Mouse (Mus musculus) hindbrain, embryonic 15.5 days (tissue): ENCODE measurements around the gene A930017K11Rik. TPM values are rescaled to one million over a fixed set of nuclear protein-coding genes. Genes with fewer than 3 reads are reported as not detected.
A peak's percentile ranks its signal among the peaks of the same experiment; 100 is the strongest.

Source experiments
- ATAC-seq: fragments of 200-750 bp; cut with Nextera tagmentation; 2 replicates; pipeline ENCODE4 v1.8.0; 2017; ENCODE audit warnings: low read depth, moderate number of reproducible peaks, moderate TSS enrichment; ENCODE audit not compliant: low FRiP score
- H3K27ac ChIP-seq: fragments of 300-500 bp; sonication (generic); replicated peaks from 2 replicates; pipeline ENCODE4 v1.5.1; 2015; ENCODE audit warnings: mild to moderate bottlenecking, inconsistent platforms
- H3K27me3 ChIP-seq: fragments of 300-500 bp; sonication (generic); 2 replicates; pipeline ENCODE4 v1.6.1; 2015; ENCODE audit warnings: control low read depth, inconsistent platforms
- H3K36me3 ChIP-seq: fragments of 300-500 bp; sonication (generic); 2 replicates; pipeline ENCODE4 v1.6.1; 2015; ENCODE audit warnings: control low read depth, inconsistent platforms
- H3K4me1 ChIP-seq: fragments of 300-500 bp; sonication (generic); replicated peaks from 2 replicates; pipeline ENCODE4 v1.6.1; 2015; ENCODE audit warnings: control low read depth, inconsistent platforms
- H3K4me2 ChIP-seq: fragments of 300-500 bp; sonication (generic); 2 replicates; pipeline ENCODE4 v1.6.1; 2015; ENCODE audit warnings: moderate library complexity, mild to moderate bottlenecking, inconsistent platforms
- H3K4me3 ChIP-seq: fragments of 300-500 bp; sonication (generic); 2 replicates; pipeline ENCODE4 v1.5.1; 2015; ENCODE audit warnings: mild to moderate bottlenecking, inconsistent platforms
- H3K9ac ChIP-seq: fragments of 300-500 bp; sonication (generic); 2 replicates; pipeline ENCODE4 v1.6.1; 2015; ENCODE audit warnings: inconsistent platforms
- H3K9me3 ChIP-seq: fragments of 300-500 bp; sonication (generic); 2 replicates; pipeline ENCODE4 v1.6.1; 2016; ENCODE audit warnings: control low read depth, inconsistent platforms
- WGBS: fragments of 180-500 bp; shearing (Covaris S2); methylation state at CpG from one replicate; pipeline ENCODE4 v1.1.7; 2015; 5-methylcytosine and 5-hydroxymethylcytosine counted together
- polyA plus RNA-seq: library from polyadenylated mRNA; unstranded; fragments of >200 nt; fragmentation: Nextera tagmentation; extraction: Ambion mirVana; gene quantifications from 2 replicates; pipeline ENCODE4 v1.2.1, GENCODE M21; 2015

The A930017K11Rik gene
- polyA plus RNA-seq, 1 experiment from 2014 or later = 5.4 TPM

- under 1% methylated on average over 76 of the region's 78 CpGs for WGBS
- H3K27me3 ChIP-seq = no peaks in the 10 kb centered on the region
- H3K27ac ChIP-seq = peak within 1 kb of the TSS; percentile 97
- peaks cover 22% of the 10 kb centered on the region for H3K4me1 ChIP-seq
- peak within 1 kb of the TSS; percentile 81 for H3K4me3 ChIP-seq
- H3K4me2 ChIP-seq = peak within 1 kb of the TSS; percentile 86
- peak within 1 kb of the TSS; percentile 88 for H3K9ac ChIP-seq
- ATAC-seq = no peak
- no peaks in the 10 kb centered on the region for H3K9me3 ChIP-seq
- no peaks in the 10 kb centered on the region for H3K36me3 ChIP-seq
Observed at GRCm38 (mm10) chr17:25919144-25919785, 33.1 kb downstream of the A930017K11Rik start, which contains the start of gene Rab40c. TSS of gene Rab40c (minus strand) at chr17:25919727.

DNA sequence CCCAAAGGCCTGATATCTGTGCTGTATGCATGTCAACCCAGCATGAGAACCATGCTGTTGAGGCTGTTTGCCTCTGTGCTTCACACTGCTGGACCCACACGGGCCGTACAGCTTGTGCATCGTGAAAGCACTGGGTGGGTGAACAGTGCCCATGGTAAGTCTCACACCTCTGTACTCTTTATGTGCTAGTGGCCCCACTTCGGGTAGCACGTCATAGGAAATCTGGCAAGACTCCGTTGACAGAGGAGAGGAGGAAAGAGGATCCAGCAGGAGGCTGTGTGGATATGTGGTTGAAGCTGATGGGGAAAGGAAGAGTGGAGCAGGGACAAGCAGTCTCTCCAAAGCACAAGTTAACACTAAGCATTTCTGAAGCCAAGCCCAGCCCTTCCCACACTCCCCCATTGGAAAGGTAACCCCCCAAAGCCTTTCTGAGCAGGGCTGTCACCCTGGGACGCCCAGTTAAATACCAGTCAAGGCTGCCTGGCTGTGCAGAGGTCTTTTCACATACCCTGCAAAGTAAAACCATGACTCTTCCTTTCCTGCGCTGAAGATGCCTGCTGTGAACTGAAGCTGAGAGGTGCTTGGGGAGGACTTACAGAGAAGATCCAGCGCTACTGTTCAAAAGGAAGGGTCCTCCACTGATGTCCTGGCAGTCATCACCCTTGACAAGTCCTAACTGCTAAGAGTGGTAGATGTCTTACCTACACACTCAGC, 34.2 kb downstream of the A930017K11Rik start:
- Histone ChIP-seq H3K27me3 (no peaks in the 10 kb centered on the region), H3K4me3 (peak overlapping the region; percentile 81), H3K36me3 (no peaks in the 10 kb centered on the region), H3K9ac (peak overlapping the region; percentile 88), H3K4me1 (peaks cover 25% of the 10 kb centered on the region), H3K27ac (peak overlapping the region; percentile 85), H3K4me2 (peak overlapping the region; percentile 86), H3K9me3 (no peaks in the 10 kb centered on the region)
- 87% methylated on average over 9 of the region's 9 CpGs for WGBS
- no peak for ATAC-seq

DNA sequence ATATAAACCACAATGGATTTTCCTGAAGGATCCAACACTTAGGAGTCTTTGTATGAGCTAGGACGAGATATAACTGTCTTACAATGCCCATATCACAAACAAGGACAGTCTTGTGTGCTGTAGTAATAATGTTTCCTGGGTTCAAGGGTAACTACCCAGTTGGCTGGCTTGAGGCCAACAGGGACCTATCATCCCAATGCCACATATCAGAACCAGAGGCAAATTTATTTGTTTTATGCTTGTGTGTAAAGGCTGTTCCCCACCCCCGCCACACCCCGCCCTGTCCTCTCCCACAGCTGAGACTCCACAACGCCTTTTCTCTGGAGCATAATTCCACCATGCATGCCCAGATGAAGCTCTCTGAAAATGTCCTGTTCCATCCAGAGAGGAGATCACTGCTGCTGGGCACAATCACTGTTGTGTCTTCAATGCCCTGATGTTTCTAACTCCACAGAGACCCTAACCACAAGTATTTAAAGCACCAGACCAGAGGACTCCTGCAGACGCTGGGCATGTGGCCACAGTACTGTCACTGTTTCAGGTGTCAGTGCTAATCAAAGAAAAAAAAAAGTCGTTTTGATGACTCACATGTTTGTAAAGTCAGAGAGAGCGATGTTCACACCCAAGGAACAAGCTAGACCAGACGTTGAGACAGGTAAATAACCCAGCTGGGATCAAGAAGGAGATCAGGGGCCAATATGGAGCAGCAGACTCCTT, 35.3 kb downstream of the A930017K11Rik start:
- Histone ChIP-seq H3K27me3 (no peaks in the 10 kb centered on the region), H3K9me3 (no peaks in the 10 kb centered on the region), H3K4me1 (peaks cover 25% of the 10 kb centered on the region), H3K9ac (no peak overlapping the region), H3K36me3 (no peaks in the 10 kb centered on the region), H3K4me3 (no peak overlapping the region), H3K4me2 (no peak overlapping the region), H3K27ac (no peak overlapping the region)
- ATAC-seq = no peak
- WGBS = 85% methylated on average over 8 of the region's 8 CpGs

DNA sequence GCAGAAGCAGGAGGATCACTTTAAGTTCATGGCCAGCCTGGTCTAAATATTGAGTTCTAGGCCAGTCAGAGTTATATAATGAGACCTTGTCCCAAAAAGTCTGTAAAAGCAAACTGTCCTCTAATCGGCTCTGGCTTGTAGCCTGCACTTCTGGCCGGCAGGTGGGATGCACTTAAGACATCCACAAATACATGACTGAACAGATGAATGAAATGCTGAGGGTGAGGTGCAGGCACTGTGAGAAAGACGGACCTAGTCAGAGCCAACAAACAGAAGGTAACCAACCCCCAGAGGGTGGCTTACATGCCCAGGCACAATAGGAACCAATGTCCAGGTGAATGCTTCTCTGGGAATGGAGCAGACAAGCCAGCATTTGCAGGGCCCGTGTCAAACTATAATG, 38.1 kb downstream of the A930017K11Rik start:
- Histone ChIP-seq H3K9ac (no peak overlapping the region), H3K27ac (no peak overlapping the region), H3K4me3 (no peak overlapping the region), H3K9me3 (no peaks in the 10 kb centered on the region), H3K36me3 (no peaks in the 10 kb centered on the region), H3K4me2 (no peak overlapping the region), H3K4me1 (peaks cover 25% of the 10 kb centered on the region), H3K27me3 (no peaks in the 10 kb centered on the region)
- no peak for ATAC-seq
- 90% methylated on average over 4 of the region's 4 CpGs for WGBS

DNA sequence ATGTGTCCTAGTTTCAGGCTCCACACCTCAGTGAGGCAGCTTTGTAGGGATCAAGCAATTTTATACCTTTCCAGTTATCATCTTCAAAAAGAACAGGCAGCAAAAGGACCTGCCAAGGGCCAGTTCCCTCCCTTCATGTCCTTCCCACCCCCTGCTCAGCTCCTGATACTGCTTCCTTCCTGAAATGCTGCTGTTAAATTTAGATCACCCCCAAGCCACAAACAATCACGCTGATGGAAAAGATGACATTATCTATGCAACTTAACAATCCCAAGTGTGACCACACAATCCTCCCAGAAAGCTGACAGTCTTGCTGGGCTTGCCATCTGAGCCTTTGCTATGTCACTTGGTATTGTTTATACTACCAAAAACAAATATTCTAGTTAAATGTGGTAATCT, 38.5 kb downstream of the A930017K11Rik start:
- 96% methylated on average over 1 of the region's 1 CpGs for WGBS
- Histone ChIP-seq H3K4me1 (peaks cover 25% of the 10 kb centered on the region), H3K9ac (no peak overlapping the region), H3K27ac (no peak overlapping the region), H3K4me2 (no peak overlapping the region), H3K36me3 (no peaks in the 10 kb centered on the region), H3K9me3 (no peaks in the 10 kb centered on the region), H3K4me3 (no peak overlapping the region), H3K27me3 (no peaks in the 10 kb centered on the region)
- no peak for ATAC-seq

GRCm38 (mm10) chr17:25913186-25913876, 39.0 kb downstream of the A930017K11Rik start:
- no peak overlapping the region for H3K4me3 ChIP-seq
- H3K36me3 ChIP-seq = no peaks in the 10 kb centered on the region
- WGBS = 89% methylated on average over 14 of the region's 14 CpGs
- no peak overlapping the region for H3K4me2 ChIP-seq
- no peaks in the 10 kb centered on the region for H3K27me3 ChIP-seq
- no peak overlapping the region for H3K9ac ChIP-seq
- H3K4me1 ChIP-seq = peaks cover 20% of the 10 kb centered on the region
- H3K9me3 ChIP-seq = no peaks in the 10 kb centered on the region
- ATAC-seq = no peak
- no peak overlapping the region for H3K27ac ChIP-seq

DNA sequence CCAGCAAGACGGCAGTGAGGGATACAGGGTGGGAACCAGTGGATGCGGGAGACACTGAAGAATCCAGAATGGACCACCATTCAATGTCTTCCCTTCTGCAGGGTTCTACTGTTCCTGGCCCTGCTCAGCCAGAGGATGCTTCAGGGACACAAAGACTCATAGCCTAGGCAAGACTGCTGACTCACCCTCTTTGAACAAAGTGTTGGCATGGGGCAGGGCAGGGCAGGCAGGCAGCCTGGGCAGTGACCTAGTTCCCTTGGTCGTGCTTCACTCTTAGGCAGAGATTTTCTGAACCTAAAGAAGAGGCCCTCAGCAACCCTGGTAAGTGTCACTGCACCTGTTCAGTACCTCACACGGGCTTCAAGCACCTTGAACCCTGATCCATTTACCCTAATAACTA, 40.5 kb downstream of the A930017K11Rik start:
- no peak overlapping the region for H3K4me3 ChIP-seq
- 90% methylated on average over 4 of the region's 4 CpGs for WGBS
- H3K9me3 ChIP-seq = no peaks in the 10 kb centered on the region

GRCm38 (mm10) chr17:25907640-25908039, 44.7 kb downstream of the A930017K11Rik start:
- H3K27me3 ChIP-seq = no peaks in the 10 kb centered on the region
- WGBS = 90% methylated on average over 2 of the region's 2 CpGs
- no peak overlapping the region for H3K4me2 ChIP-seq
- H3K4me3 ChIP-seq = no peak overlapping the region
- no peaks in the 10 kb centered on the region for H3K36me3 ChIP-seq
- H3K9me3 ChIP-seq = no peaks in the 10 kb centered on the region
- no peak overlapping the region for H3K9ac ChIP-seq
- no peak for ATAC-seq
- H3K4me1 ChIP-seq = no peaks in the 10 kb centered on the region
- H3K27ac ChIP-seq = no peak overlapping the region

More for the DNA sequence above, 40.5 kb downstream of the A930017K11Rik start:
- peaks cover 7% of the 10 kb centered on the region for H3K4me1 ChIP-seq
- no peaks in the 10 kb centered on the region for H3K27me3 ChIP-seq
- no peak overlapping the region for H3K27ac ChIP-seq
- no peaks in the 10 kb centered on the region for H3K36me3 ChIP-seq
- ATAC-seq = no peak
- H3K9ac ChIP-seq = no peak overlapping the region
- no peak overlapping the region for H3K4me2 ChIP-seq

GRCm38 (mm10) chr17:25903061-25903460, 49.3 kb downstream of the A930017K11Rik start:
- no peak overlapping the region for H3K9ac ChIP-seq
- no peaks in the 10 kb centered on the region for H3K27me3 ChIP-seq
- no peak overlapping the region for H3K4me2 ChIP-seq
- 89% methylated on average over 3 of the region's 3 CpGs for WGBS
- no peaks in the 10 kb centered on the region for H3K4me1 ChIP-seq
- no peak overlapping the region for H3K27ac ChIP-seq
- H3K9me3 ChIP-seq = no peaks in the 10 kb centered on the region
- H3K4me3 ChIP-seq = no peak overlapping the region
- no peaks in the 10 kb centered on the region for H3K36me3 ChIP-seq
- no peak for ATAC-seq

DNA sequence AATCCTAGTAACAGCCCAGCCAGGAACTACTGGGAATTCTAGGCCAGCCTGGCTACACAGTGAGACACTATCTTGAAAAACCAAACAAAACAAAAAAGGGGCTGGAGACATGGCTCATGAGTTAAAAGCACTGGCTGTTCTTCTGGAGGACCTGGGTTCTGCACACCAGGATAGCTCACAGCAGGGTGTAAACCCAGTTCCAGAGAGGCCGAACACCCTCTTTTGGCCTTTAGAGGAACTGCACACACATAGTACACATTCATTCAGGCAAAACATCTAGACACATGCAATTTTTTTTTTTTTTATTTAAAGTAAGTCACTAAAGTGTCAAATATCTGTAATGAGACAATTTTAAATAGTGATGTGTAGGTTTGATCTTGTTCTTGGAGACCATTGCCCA, 52.2 kb downstream of the A930017K11Rik start:
- 97% methylated on average over 1 of the region's 1 CpGs for WGBS
- no peak overlapping the region for H3K27ac ChIP-seq
- H3K4me1 ChIP-seq = 0 out of 2 replicates have a peak, but pooled peaks cover 3% of the 10 kb centered on the region
- no peak overlapping the region for H3K9ac ChIP-seq
- H3K4me2 ChIP-seq = no peak overlapping the region
- no peaks in the 10 kb centered on the region for H3K27me3 ChIP-seq
- H3K9me3 ChIP-seq = no peaks in the 10 kb centered on the region
- no peak for ATAC-seq
- no peaks in the 10 kb centered on the region for H3K36me3 ChIP-seq
- no peak overlapping the region for H3K4me3 ChIP-seq
